Mouse (Mus musculus) spleen, adult 2 months (tissue): ENCODE measurements around the gene Ly6g5c.

ENCODE experiments used
- CTCF ChIP-seq: fragments of 200-500 bp; IDR thresholded peaks from 2 replicates; pipeline ENCODE4 v1.5.1; 2011; ENCODE audit warnings: mild to moderate bottlenecking, inconsistent platforms; ENCODE audit not compliant: insufficient read depth, insufficient read length, insufficient replicate concordance; ENCODE audit errors: extremely low read depth
- POLR2A ChIP-seq: fragments of 200-500 bp; IDR thresholded peaks from 2 replicates; pipeline ENCODE4 v1.6.1; 2011; ENCODE audit warnings: low read depth, low read length, inconsistent platforms

- TF ChIP-seq POLR2A, result no peak
- no peak for TF ChIP-seq CTCF
Observed at GRCm38 (mm10) chr17:35060071-35060470, 48.0 kb upstream of the Ly6g5c start.
